28 mouse cellular contexts compared by ENCODE assay signal in genomic region chr15:62163203-62163602, GRCm38 (mm10).
DNase-seq lines count a peak whose midpoint lies in the region; ATAC-seq and TF ChIP-seq lines count a peak whose summit lies in the region.
"Had no signal": no experiment of that assay in that cellular context is flagged by ENCODE, and none has a peak within 500 bp of the region (broad histone marks: within the 10 kb centered on the region; RNA-seq: fewer than 3 reads in every experiment).

No protein-coding gene starts in this region.

- H3K4me3 ChIP-seq in CH12.LX (replicated peaks in 1 of 3; ENCODE audit: low read depth in 2 of 3, low read length in 2 of 3, poor library complexity in 1 of 3) = no peak overlapping the region
- no peak overlapping the region for H3K4me3 ChIP-seq in liver, embryonic 11.5 days (ENCODE audit: low read depth, low read length)
- no peak overlapping the region for H3K4me3 ChIP-seq in liver, embryonic 16.5 days (ENCODE audit: low read depth, low read length)
- no peak overlapping the region for H3K4me3 ChIP-seq in cerebellum, adult 2 months (replicated peaks; ENCODE audit: insufficient read depth, low read depth, low read length)
- H3K4me3 ChIP-seq: embryonic facial prominence, embryonic 12.5 days; forebrain, embryonic 10.5 days; forebrain, embryonic 15.5 days; gastrocnemius, adult 2 months; heart, embryonic 13.5 days; kidney, embryonic 15.5 days; layer of hippocampus, adult 2 months; limb, embryonic 13.5 days; megakaryocyte, embryonic 14.5 days; midbrain, embryonic 13.5 days; neural tube, embryonic 13.5 days had no signal

- no peaks in the 10 kb centered on the region for H3K9me3 ChIP-seq in CH12.LX (replicated peaks; ENCODE audit: low read length)
- no peaks in the 10 kb centered on the region for H3K9me3 ChIP-seq in liver, embryonic 11.5 days (ENCODE audit: control insufficient read depth, low read length)
- no peaks in the 10 kb centered on the region for H3K9me3 ChIP-seq in liver, embryonic 16.5 days (replicated peaks; ENCODE audit: control insufficient read depth, low read length)
- H3K9me3 ChIP-seq: embryonic facial prominence, embryonic 12.5 days; forebrain, embryonic 10.5 days; forebrain, embryonic 15.5 days; heart, embryonic 13.5 days; kidney, embryonic 15.5 days; limb, embryonic 13.5 days; megakaryocyte, embryonic 14.5 days; midbrain, embryonic 13.5 days; neural tube, embryonic 13.5 days had no signal

- TF ChIP-seq RAD21 in CH12.LX (IDR thresholded peaks at IDR 0.05; ENCODE audit: low read depth, low read length) = no peak

- H3K4me1 ChIP-seq in CH12.LX (ENCODE audit: control insufficient read depth in 1 of 2, insufficient read depth in 2 of 2) = peaks cover 38 to 99% of the 10 kb centered on the region in 2 experiments
- H3K4me1 ChIP-seq in liver, embryonic 11.5 days (replicated peaks; ENCODE audit: control insufficient read depth, insufficient read depth, low read length) = peaks cover 37% of the 10 kb centered on the region
- H3K4me1 ChIP-seq in liver, embryonic 16.5 days (ENCODE audit: control insufficient read depth, low read depth, low read length) = peaks cover 47% of the 10 kb centered on the region
- H3K4me1 ChIP-seq in cerebellum, adult 2 months (ENCODE audit: control insufficient read depth, insufficient read depth, low read length) = peaks cover 11% of the 10 kb centered on the region; the same call in 1 of the 2 replicates
- H3K4me1 ChIP-seq: embryonic facial prominence, embryonic 12.5 days; forebrain, embryonic 10.5 days; forebrain, embryonic 15.5 days; limb, embryonic 13.5 days; midbrain, embryonic 13.5 days; neural tube, embryonic 13.5 days had no signal

- no peaks in the 10 kb centered on the region for H3K27me3 ChIP-seq in CH12.LX (replicated peaks)
- no peaks in the 10 kb centered on the region for H3K27me3 ChIP-seq in liver, embryonic 11.5 days (replicated peaks; ENCODE audit: control insufficient read depth, insufficient read depth, low read length)
- H3K27me3 ChIP-seq in liver, embryonic 16.5 days (ENCODE audit: control insufficient read depth, insufficient read depth, low read depth, low read length) = no peaks in the 10 kb centered on the region
- H3K27me3 ChIP-seq in cerebellum, adult 2 months (ENCODE audit: control insufficient read depth, insufficient read depth, low read length) = no peaks in the 10 kb centered on the region
- H3K27me3 ChIP-seq: embryonic facial prominence, embryonic 12.5 days; forebrain, embryonic 15.5 days; heart, embryonic 13.5 days; kidney, embryonic 15.5 days; limb, embryonic 13.5 days; megakaryocyte, embryonic 14.5 days; midbrain, embryonic 13.5 days; neural tube, embryonic 13.5 days had no signal

- H3K36me3 ChIP-seq in CH12.LX (replicated peaks in 1 of 2; ENCODE audit: control insufficient read depth in 1 of 2, insufficient read depth in 1 of 2, low read length in 1 of 2) = peaks cover 36 to 94% of the 10 kb centered on the region in 2 experiments
- H3K36me3 ChIP-seq in liver, embryonic 11.5 days (ENCODE audit: control insufficient read depth, insufficient read depth, low read length) = no peaks in the 10 kb centered on the region
- H3K36me3 ChIP-seq in liver, embryonic 16.5 days (ENCODE audit: control insufficient read depth, insufficient read depth) = no peaks in the 10 kb centered on the region
- H3K36me3 ChIP-seq: embryonic facial prominence, embryonic 12.5 days; forebrain, embryonic 10.5 days; forebrain, embryonic 15.5 days; heart, embryonic 13.5 days; kidney, embryonic 15.5 days; limb, embryonic 13.5 days; midbrain, embryonic 13.5 days; neural tube, embryonic 13.5 days had no signal

- peak; percentile 59 for ATAC-seq in liver, embryonic 11.5 days (replicated peaks; ENCODE audit: low FRiP score)
- ATAC-seq in liver, embryonic 16.5 days (ENCODE audit: low read depth) = peak; percentile 49
- ATAC-seq: forebrain, embryonic 15.5 days; midbrain, embryonic 13.5 days had no signal

- TF ChIP-seq CTCF in CH12.LX (conservative IDR thresholded peaks at IDR 0.05 in 1 of 2, IDR thresholded peaks at IDR 0.05 in 1 of 2; ENCODE audit: low read depth in 2 of 2, low read length in 2 of 2) = no peak
- no peak for TF ChIP-seq CTCF in cerebellum, adult 2 months (IDR thresholded peaks at IDR 0.05; ENCODE audit: borderline replicate concordance, insufficient read depth, low read depth, low read length)

- no peak for TF ChIP-seq EP300 in CH12.LX (IDR thresholded peaks at IDR 0.05; ENCODE audit: low read length)

- no peak overlapping the region for H3K9ac ChIP-seq in CH12.LX (ENCODE audit: insufficient read depth, low read depth)
- no peak overlapping the region for H3K9ac ChIP-seq in liver, embryonic 11.5 days (ENCODE audit: low read depth, low read length)
- H3K9ac ChIP-seq in liver, embryonic 16.5 days (ENCODE audit: low read depth, low read length) = no peak overlapping the region
- H3K9ac ChIP-seq: embryonic facial prominence, embryonic 12.5 days; forebrain, embryonic 15.5 days; heart, embryonic 13.5 days; hindbrain, embryonic 14.5 days; kidney, embryonic 15.5 days; limb, embryonic 13.5 days; lung, embryonic 14.5 days; midbrain, embryonic 13.5 days; neural tube, embryonic 13.5 days had no signal

- TF ChIP-seq POLR2A in CH12.LX (IDR thresholded peaks at IDR 0.05; ENCODE audit: low read depth, low read length) = 0 out of 2 replicates have a peak, but pooled peaks have one; percentile 18
- no peak for TF ChIP-seq POLR2A in cerebellum, adult 2 months (IDR thresholded peaks at IDR 0.05; ENCODE audit: borderline replicate concordance, insufficient read depth, low read length)

- peak overlapping the region; percentile 6; the same call in 1 of the 2 replicates for H3K27ac ChIP-seq in CH12.LX (ENCODE audit: insufficient read depth, low read depth)
- peak overlapping the region; percentile 53 for H3K27ac ChIP-seq in liver, embryonic 11.5 days (ENCODE audit: low read depth, low read length)
- peak overlapping the region; percentile 20; the same call in 1 of the 2 replicates for H3K27ac ChIP-seq in liver, embryonic 16.5 days (ENCODE audit: low read length)
- H3K27ac ChIP-seq in cerebellum, adult 2 months (ENCODE audit: insufficient read depth, low read length) = no peak overlapping the region
- H3K27ac ChIP-seq: embryonic facial prominence, embryonic 12.5 days; forebrain, embryonic 10.5 days; forebrain, embryonic 15.5 days; gastrocnemius, adult 2 months; hindbrain, embryonic 14.5 days; kidney, embryonic 15.5 days; layer of hippocampus, adult 2 months; limb, embryonic 13.5 days; midbrain, embryonic 13.5 days; neural tube, embryonic 13.5 days had no signal

- in situ Hi-C loops in CH12.LX (cut with MboI; ENCODE audit: low pct_ligation_motif_present, low pct_unique_long_range_greater_than_20kb, low sequenced_read_pairs) = no loop called here

- DNase-seq in CH12.LX (ENCODE audit: extremely low read depth) (no peak), R1 (ENCODE audit: low read depth, low spot score) (peak; percentile 58)
- no peak for DNase-seq in liver, embryonic 11.5 days (ENCODE audit: low spot score)
- DNase-seq in adrenal gland, postnatal 4 days (ENCODE audit: low spot score in 2 of 2) = no peak
- DNase-seq in thymus, postnatal 0 days (ENCODE audit: low spot score) = no peak
- DNase-seq in embryo, embryonic 9.5 days (ENCODE audit: extremely low spot score) = no peak
- DNase-seq in cerebellum, adult 2 months = no peak
- DNase-seq: adrenal gland, postnatal 10 days; gastrocnemius, adult 2 months; gastrocnemius, postnatal 36 days; heart, adult 18-20 months; heart, postnatal 10 days; kidney, adult 11 months; kidney, postnatal 36 days; lung, embryonic 14.5 days; lung, postnatal 14 days had no signal

- H3K4me2 ChIP-seq in CH12.LX (ENCODE audit: insufficient read depth, low read depth, poor library complexity, severe bottlenecking) = no peak overlapping the region
- no peak overlapping the region for H3K4me2 ChIP-seq in liver, embryonic 11.5 days
- no peak overlapping the region for H3K4me2 ChIP-seq in liver, embryonic 16.5 days (ENCODE audit: low read depth, low read length)
- H3K4me2 ChIP-seq: embryonic facial prominence, embryonic 12.5 days; forebrain, embryonic 15.5 days; heart, embryonic 13.5 days; hindbrain, embryonic 14.5 days; kidney, embryonic 15.5 days; limb, embryonic 13.5 days; lung, embryonic 14.5 days; midbrain, embryonic 13.5 days; neural tube, embryonic 13.5 days had no signal

- dilution Hi-C loops in CH12.LX (cut with MboI; ENCODE audit: extremely low pct_ligation_motif_present, extremely low pct_unique_long_range_greater_than_20kb, low sequenced_read_pairs) = no loop called here

- 43% methylated on average over 5 of the region's 5 CpGs for WGBS in liver, embryonic 11.5 days
- WGBS in liver, embryonic 16.5 days (ENCODE audit: insufficient replicate concordance) = 32% methylated on average over 5 of the region's 5 CpGs
- WGBS in cerebellum, adult 2 months = 88% methylated on average over 5 of the region's 5 CpGs

- H3K79me2 ChIP-seq in CH12.LX (replicated peaks; ENCODE audit: control insufficient read depth, extremely low read depth, insufficient read depth, poor library complexity, severe bottlenecking) = peaks cover 92% of the 10 kb centered on the region

TF ChIP-seq in CH12.LX, 34 proteins besides CTCF, POLR2A, EP300 and RAD21:
- TF ChIP-seq POLR2AphosphoS2 (IDR thresholded peaks at IDR 0.05; ENCODE audit: low read depth, low read length) = no peak
- TF ChIP-seq NRF1 (IDR thresholded peaks at IDR 0.05; ENCODE audit: low read depth, low read length) = no peak
- TF ChIP-seq ETS1 (conservative IDR thresholded peaks at IDR 0.05; ENCODE audit: low read depth, low read length) = no peak
- no peak for TF ChIP-seq TCF12 (IDR thresholded peaks at IDR 0.05; ENCODE audit: low read depth, low read length)
- TF ChIP-seq USF1 (IDR thresholded peaks at IDR 0.05; ENCODE audit: low read depth, low read length) = no peak
- TF ChIP-seq MAX (IDR thresholded peaks at IDR 0.05; ENCODE audit: low read length) = no peak
- TF ChIP-seq CHD2 (IDR thresholded peaks at IDR 0.05; ENCODE audit: low read length) = no peak
- TF ChIP-seq UBTF (IDR thresholded peaks at IDR 0.05; ENCODE audit: low read depth, low read length) = no peak
- TF ChIP-seq SIN3A (IDR thresholded peaks at IDR 0.05; ENCODE audit: low read length) = no peak
- no peak for TF ChIP-seq USF2 (conservative IDR thresholded peaks at IDR 0.05; ENCODE audit: low read depth, low read length)
- no peak for TF ChIP-seq SMC3 (IDR thresholded peaks at IDR 0.05; ENCODE audit: low read depth, low read length)
